Mouse (Mus musculus): ENCODE results near the gene Mark4.

DNA sequence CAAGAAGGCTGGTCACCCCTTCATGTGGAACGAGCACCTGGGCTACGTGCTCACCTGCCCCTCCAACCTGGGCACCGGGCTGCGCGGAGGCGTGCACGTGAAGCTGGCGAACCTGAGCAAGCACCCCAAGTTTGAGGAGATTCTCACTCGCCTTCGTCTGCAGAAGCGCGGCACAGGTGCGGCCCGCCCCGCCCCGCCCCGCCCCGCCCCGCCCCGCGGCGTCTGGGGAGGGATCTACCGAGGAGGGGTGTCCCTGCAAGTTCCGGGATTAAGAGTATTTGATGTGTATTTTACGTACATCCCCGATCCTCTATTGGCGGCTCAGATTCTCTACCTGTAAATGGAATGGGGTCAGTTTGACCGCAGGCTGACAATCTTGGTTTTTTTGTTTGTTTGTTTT lies 38.5 kb downstream of the Mark4 start:
- TF ChIP-seq CTCF (IDR thresholded peaks at IDR 0.05; ENCODE audit: low read depth), result no peak
- TF ChIP-seq EP300 (optimal IDR thresholded peaks at IDR 0.05), result no peak

Measured in stomach, postnatal 0 days (tissue).